Mouse (Mus musculus) megakaryocyte, embryonic 14.5 days (primary cell): ENCODE data around the gene Zfp982.
"Not testable (repeated sequence)": the region's sequence is repeated elsewhere in the genome, so short reads cannot be mapped to it uniquely, and the experiment has no call there.

Experiments
- FLI1 ChIP-seq: IDR thresholded peaks from 2 replicates; pipeline ENCODE4 v1.6.1; 2012; ENCODE audit warnings: low read length, inconsistent platforms, mixed read lengths
- GATA1 ChIP-seq: IDR thresholded peaks from 3 replicates; pipeline ENCODE4 v1.6.1; 2012; ENCODE audit warnings: mixed read lengths, low read length, inconsistent platforms, borderline replicate concordance

DNA sequence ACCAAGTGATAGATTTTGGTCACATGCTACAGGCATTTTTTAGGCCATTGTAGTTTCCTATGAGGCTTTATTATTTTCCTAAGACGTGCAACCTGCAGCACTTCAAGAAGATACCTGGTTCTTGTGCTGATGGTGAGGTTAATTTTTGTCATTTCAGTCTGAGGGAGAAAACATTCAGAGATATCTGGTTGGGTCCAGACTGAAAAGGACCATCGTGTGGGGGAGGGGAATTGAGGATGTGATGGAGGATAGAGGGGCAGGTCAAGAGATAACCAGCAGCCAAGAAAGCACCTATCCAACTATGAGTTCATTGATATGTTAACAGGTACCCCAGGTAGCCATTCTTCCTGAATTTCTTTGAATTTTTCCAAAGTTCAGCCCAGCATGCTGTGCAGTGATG is 62.1 kb downstream of the Zfp982 start:
- not testable (repeated sequence) for TF ChIP-seq FLI1, GATA1
